Mouse (Mus musculus) ES-E14 (cell line): Measurements from ENCODE around the gene Prkaca. TPM values are rescaled to one million over a fixed set of nuclear protein-coding genes. Genes with fewer than 3 reads are reported as not detected.

Experiments
- DNase-seq: peaks from one replicate; pipeline ENCODE4 v3.0.0-alpha.2; 2013; ENCODE audit warnings: low read depth, low spot score
- H3K27ac ChIP-seq: 2 replicates; pipeline ENCODE4 v1.5.1; 2012; ENCODE audit warnings: low read depth, mild to moderate bottlenecking, low read length, moderate library complexity, mixed read lengths; ENCODE audit not compliant: poor library complexity, insufficient read depth, severe bottlenecking
- H3K36me3 ChIP-seq: 2 replicates; pipeline ENCODE4 v1.6.1; 2012; ENCODE audit warnings: mild to moderate bottlenecking, low read length, moderate library complexity, mixed read lengths; ENCODE audit not compliant: control insufficient read depth, poor library complexity, insufficient read depth, severe bottlenecking
- H3K4me1 ChIP-seq, 2 experiments: fragments of 150-350 bp in 1 of 2; sonication (generic) in 1 of 2; 2 replicates each; pipeline ENCODE4 v1.6.1; 2012; ENCODE audit warnings: low read length in 2 of 2, mild to moderate bottlenecking in 1 of 2, mixed read lengths in 1 of 2; ENCODE audit not compliant: control insufficient read depth in 2 of 2, insufficient read depth in 2 of 2, poor library complexity in 1 of 2
- H3K4me3 ChIP-seq, 2 experiments: fragments of 150-350 bp in 1 of 2; sonication (generic) in 1 of 2; 2 replicates each; pipeline ENCODE4 v1.5.1; 2012; ENCODE audit warnings: low read length in 2 of 2, low read depth in 1 of 2, mild to moderate bottlenecking in 1 of 2, mixed read lengths in 1 of 2; ENCODE audit not compliant: insufficient read depth in 1 of 2, poor library complexity in 1 of 2, severe bottlenecking in 1 of 2
- H3K9ac ChIP-seq: 2 replicates; pipeline ENCODE4 v1.6.1; 2012; ENCODE audit warnings: low read depth, mild to moderate bottlenecking, low read length, mixed read lengths; ENCODE audit not compliant: poor library complexity, insufficient read depth, severe bottlenecking
- H3K9me3 ChIP-seq: fragments of 150-350 bp; sonication (generic); 2 replicates; pipeline ENCODE4 v1.6.1; 2012; ENCODE audit warnings: low read depth, mild to moderate bottlenecking, low read length; ENCODE audit not compliant: control insufficient read depth, insufficient read depth
- CHD2 ChIP-seq: IDR thresholded peaks from 2 replicates; pipeline ENCODE4 v1.6.1; 2014; ENCODE audit warnings: mild to moderate bottlenecking, low read depth, low read length, inconsistent platforms
- HCFC1 ChIP-seq: IDR thresholded peaks from 2 replicates; pipeline ENCODE4 v1.6.1; 2012; ENCODE audit warnings: low read length, inconsistent platforms, borderline replicate concordance; ENCODE audit not compliant: insufficient read depth
- MAFK ChIP-seq: IDR thresholded peaks from 2 replicates; pipeline ENCODE4 v1.6.1; 2014; ENCODE audit warnings: mild to moderate bottlenecking, low read depth, low read length, inconsistent platforms; ENCODE audit not compliant: insufficient read depth
- ZC3H11A ChIP-seq: IDR thresholded peaks from 2 replicates; pipeline ENCODE4 v1.6.1; 2012; ENCODE audit warnings: low read depth, mild to moderate bottlenecking, inconsistent platforms, low read length, borderline replicate concordance
- ZNF384 ChIP-seq: IDR thresholded peaks from 2 replicates; pipeline ENCODE4 v1.6.1; 2012; ENCODE audit warnings: low read depth, low read length, inconsistent platforms
- in situ Hi-C, 2 experiments: fragments of 600-800 bp; cut with MboI; formaldehyde crosslinking; loops; one replicate each; pipeline ENCODE4 v1.15.1; 2025; ENCODE audit warnings: low sequenced_read_pairs in 2 of 2, inconsistent platforms in 1 of 2; ENCODE audit not compliant: unreplicated experiment in 2 of 2
- total RNA-seq: library from RNA; depleted of rRNA; stranded (reverse); fragments of 300-350 nt; gene quantifications from 2 replicates; pipeline ENCODE4 v1.2.3, GENCODE M21; 2012

Gene Prkaca
- total RNA-seq, 1 experiment, result 31.4 TPM

GRCm38 (mm10) chr8:83989243-83989642 is 16.4 kb downstream of the Prkaca start:
- H3K4me3 ChIP-seq, result no peak overlapping the region
- no peak for DNase-seq
- H3K9ac ChIP-seq, result no peak overlapping the region
- no peaks in the 10 kb centered on the region for H3K9me3 ChIP-seq
- H3K36me3 ChIP-seq, result peaks cover 7% of the 10 kb centered on the region; the same call in 1 of the 2 replicates
- in situ Hi-C loops, result no loop called here
- no peak overlapping the region for H3K27ac ChIP-seq
- TF ChIP-seq ZC3H11A (no peak), CHD2 (no peak), ZNF384 (no peak), MAFK (no peak), HCFC1 (no peak)
- H3K4me1 ChIP-seq, result peaks cover 0 to 4% of the 10 kb centered on the region in 2 experiments; a peak in 1 of 4 replicates

- TF ChIP-seq ZNF384 (no peak), MAFK (no peak), HCFC1 (no peak), CHD2 (no peak), ZC3H11A (no peak)
- Histone ChIP-seq H3K4me1 (peaks cover 0 to 4% of the 10 kb centered on the region in 2 experiments; a peak in 1 of 4 replicates), H3K4me3 (no peak overlapping the region), H3K36me3 (peaks cover 7% of the 10 kb centered on the region; the same call in 1 of the 2 replicates), H3K27ac (no peak overlapping the region), H3K9me3 (no peaks in the 10 kb centered on the region), H3K9ac (no peak overlapping the region)
- in situ Hi-C loops, result no loop called here
- no peak for DNase-seq
Measured at GRCm38 (mm10) chr8:83990170-83990569, 17.4 kb downstream of the Prkaca start.

GRCm38 (mm10) chr8:83992488-83992887 is 19.7 kb downstream of the Prkaca start:
- DNase-seq, result no peak
- Histone ChIP-seq H3K9me3 (no peaks in the 10 kb centered on the region), H3K4me1 (peaks cover 0 to 9% of the 10 kb centered on the region in 2 experiments; a peak in 3 of 4 replicates), H3K9ac (no peak overlapping the region), H3K36me3 (no peaks in the 10 kb centered on the region), H3K27ac (no peak overlapping the region), H3K4me3 (no peak overlapping the region)
- in situ Hi-C loops, result no loop called here
- TF ChIP-seq ZC3H11A (no peak), MAFK (no peak), CHD2 (no peak), ZNF384 (no peak), HCFC1 (no peak)

GRCm38 (mm10) chr8:83994030-83994429 is 21.2 kb downstream of the Prkaca start:
- peaks cover 2% of the 10 kb centered on the region; the same call in 1 of the 2 replicates for H3K36me3 ChIP-seq
- no peak overlapping the region for H3K4me3 ChIP-seq
- in situ Hi-C loops, result no loop called here

GRCm38 (mm10) chr8:83995973-83996372 is 23.2 kb downstream of the Prkaca start:
- no peak for TF ChIP-seq ZC3H11A
- TF ChIP-seq CHD2, result no peak
- TF ChIP-seq HCFC1, result no peak
- no peak for TF ChIP-seq MAFK
- no peak for TF ChIP-seq ZNF384

More at GRCm38 (mm10) chr8:83994030-83994429, 21.2 kb downstream of the Prkaca start:
- peaks cover 2 to 4% of the 10 kb centered on the region in 2 experiments for H3K4me1 ChIP-seq
- no peak for DNase-seq
- H3K9ac ChIP-seq, result no peak overlapping the region
- H3K27ac ChIP-seq, result no peak overlapping the region
- TF ChIP-seq ZNF384 (no peak), HCFC1 (no peak), ZC3H11A (no peak), MAFK (no peak), CHD2 (no peak)
- H3K9me3 ChIP-seq, result no peaks in the 10 kb centered on the region

More at GRCm38 (mm10) chr8:83995973-83996372, 23.2 kb downstream of the Prkaca start:
- peaks cover 6 to 12% of the 10 kb centered on the region in 2 experiments for H3K4me1 ChIP-seq
- peak overlapping the region; percentile 77 to 97; a peak in 2 of 4 replicates for H3K4me3 ChIP-seq
- DNase-seq, result no peak
- no peak overlapping the region for H3K27ac ChIP-seq
- no peak overlapping the region for H3K9ac ChIP-seq
- no peaks in the 10 kb centered on the region for H3K9me3 ChIP-seq
- in situ Hi-C loops, result no loop called here
- H3K36me3 ChIP-seq, result peaks cover 17% of the 10 kb centered on the region
